Mouse (Mus musculus) ES-E14 (cell line): ENCODE measurements at regions not wholly inside any gene's neighbourhood (a gene's known extent, or its start where the extent isn't known, plus 50 kb on each side); places are given as distances from the start of the nearest gene placed in this dataset.

Experiments used
- DNase-seq: peaks from one replicate; pipeline ENCODE4 v3.0.0-alpha.2; 2013; ENCODE audit warnings: low read depth, low spot score
- H3K27ac ChIP-seq: 2 replicates; pipeline ENCODE4 v1.5.1; 2012; ENCODE audit warnings: low read depth, mild to moderate bottlenecking, low read length, moderate library complexity, mixed read lengths; ENCODE audit not compliant: poor library complexity, insufficient read depth, severe bottlenecking
- H3K36me3 ChIP-seq: 2 replicates; pipeline ENCODE4 v1.6.1; 2012; ENCODE audit warnings: mild to moderate bottlenecking, low read length, moderate library complexity, mixed read lengths; ENCODE audit not compliant: control insufficient read depth, poor library complexity, insufficient read depth, severe bottlenecking
- H3K4me1 ChIP-seq, 2 experiments: fragments of 150-350 bp in 1 of 2; sonication (generic) in 1 of 2; 2 replicates each; pipeline ENCODE4 v1.6.1; 2012; ENCODE audit warnings: low read length in 2 of 2, mild to moderate bottlenecking in 1 of 2, mixed read lengths in 1 of 2; ENCODE audit not compliant: control insufficient read depth in 2 of 2, insufficient read depth in 2 of 2, poor library complexity in 1 of 2
- H3K4me3 ChIP-seq, 2 experiments: fragments of 150-350 bp in 1 of 2; sonication (generic) in 1 of 2; 2 replicates each; pipeline ENCODE4 v1.5.1; 2012; ENCODE audit warnings: low read length in 2 of 2, low read depth in 1 of 2, mild to moderate bottlenecking in 1 of 2, mixed read lengths in 1 of 2; ENCODE audit not compliant: insufficient read depth in 1 of 2, poor library complexity in 1 of 2, severe bottlenecking in 1 of 2
- H3K9ac ChIP-seq: 2 replicates; pipeline ENCODE4 v1.6.1; 2012; ENCODE audit warnings: low read depth, mild to moderate bottlenecking, low read length, mixed read lengths; ENCODE audit not compliant: poor library complexity, insufficient read depth, severe bottlenecking
- H3K9me3 ChIP-seq: fragments of 150-350 bp; sonication (generic); 2 replicates; pipeline ENCODE4 v1.6.1; 2012; ENCODE audit warnings: low read depth, mild to moderate bottlenecking, low read length; ENCODE audit not compliant: control insufficient read depth, insufficient read depth
- CHD2 ChIP-seq: IDR thresholded peaks from 2 replicates; pipeline ENCODE4 v1.6.1; 2014; ENCODE audit warnings: mild to moderate bottlenecking, low read depth, low read length, inconsistent platforms
- HCFC1 ChIP-seq: IDR thresholded peaks from 2 replicates; pipeline ENCODE4 v1.6.1; 2012; ENCODE audit warnings: low read length, inconsistent platforms, borderline replicate concordance; ENCODE audit not compliant: insufficient read depth
- MAFK ChIP-seq: IDR thresholded peaks from 2 replicates; pipeline ENCODE4 v1.6.1; 2014; ENCODE audit warnings: mild to moderate bottlenecking, low read depth, low read length, inconsistent platforms; ENCODE audit not compliant: insufficient read depth
- ZC3H11A ChIP-seq: IDR thresholded peaks from 2 replicates; pipeline ENCODE4 v1.6.1; 2012; ENCODE audit warnings: low read depth, mild to moderate bottlenecking, inconsistent platforms, low read length, borderline replicate concordance
- ZNF384 ChIP-seq: IDR thresholded peaks from 2 replicates; pipeline ENCODE4 v1.6.1; 2012; ENCODE audit warnings: low read depth, low read length, inconsistent platforms
- in situ Hi-C, 2 experiments: fragments of 600-800 bp; cut with MboI; formaldehyde crosslinking; loops; one replicate each; pipeline ENCODE4 v1.15.1; 2025; ENCODE audit warnings: low sequenced_read_pairs in 2 of 2, inconsistent platforms in 1 of 2; ENCODE audit not compliant: unreplicated experiment in 2 of 2

- Histone ChIP-seq H3K4me3 (no peak overlapping the region), H3K27ac (no peak overlapping the region), H3K4me1 (no peaks in the 10 kb centered on the region), H3K9me3 (no peaks in the 10 kb centered on the region), H3K9ac (no peak overlapping the region), H3K36me3 (no peaks in the 10 kb centered on the region)
- TF ChIP-seq CHD2 (no peak), ZC3H11A (no peak), MAFK (no peak), HCFC1 (no peak), ZNF384 (no peak)
- DNase-seq = no peak
- in situ Hi-C loops = no loop called here
These were observed 786.4 kb upstream of the Nr2f1 start for GRCm38 (mm10) chr13:78985921-78986320.

DNA sequence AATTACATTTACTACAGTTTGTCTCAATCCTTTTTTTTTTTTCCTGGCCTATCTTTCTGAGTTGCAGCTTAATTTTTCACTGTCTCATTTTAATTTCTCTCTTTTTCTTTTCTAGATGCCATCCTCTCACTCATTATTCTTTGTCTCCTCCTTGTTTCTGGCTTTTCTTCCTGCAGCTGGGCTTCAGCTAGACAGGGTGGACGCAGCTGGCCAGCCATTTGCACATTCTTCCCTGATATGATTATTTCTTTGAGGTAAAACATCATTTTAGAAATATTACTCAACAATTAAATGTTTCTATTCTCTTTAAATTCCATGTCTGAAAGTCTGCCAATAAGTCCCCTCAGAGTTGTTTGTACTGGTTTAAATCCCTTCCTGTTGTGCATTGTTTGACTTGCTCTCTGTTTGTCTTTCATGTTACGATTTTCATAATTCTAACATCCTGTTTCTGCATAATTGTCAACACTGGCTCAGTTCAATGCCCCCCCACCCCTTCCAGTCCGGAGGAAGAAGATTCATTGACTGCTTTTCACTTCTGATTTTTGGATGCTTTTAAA lies 777.7 kb upstream of the Nr2f1 start:
- no peaks in the 10 kb centered on the region for H3K36me3 ChIP-seq
- in situ Hi-C loops = no loop called here
- H3K4me1 ChIP-seq = no peaks in the 10 kb centered on the region
- no peak overlapping the region for H3K27ac ChIP-seq
- H3K4me3 ChIP-seq = no peak overlapping the region
- no peaks in the 10 kb centered on the region for H3K9me3 ChIP-seq
- TF ChIP-seq CHD2 (no peak), ZNF384 (no peak), HCFC1 (no peak), MAFK (no peak), ZC3H11A (no peak)
- DNase-seq = no peak
- H3K9ac ChIP-seq = no peak overlapping the region

GRCm38 (mm10) chr13:78938351-78938741 lies 738.8 kb upstream of the Nr2f1 start:
- no peak overlapping the region for H3K4me3 ChIP-seq
- no peak overlapping the region for H3K27ac ChIP-seq
- TF ChIP-seq HCFC1 = no peak
- no peak for DNase-seq
- no peak overlapping the region for H3K9ac ChIP-seq
- no peaks in the 10 kb centered on the region for H3K36me3 ChIP-seq
- H3K9me3 ChIP-seq = no peaks in the 10 kb centered on the region
- in situ Hi-C loops = no loop called here
- no peaks in the 10 kb centered on the region for H3K4me1 ChIP-seq

GRCm38 (mm10) chr13:78937389-78938350 lies 738.1 kb upstream of the Nr2f1 start:
- no peak for TF ChIP-seq CHD2
- no peak for TF ChIP-seq HCFC1
- TF ChIP-seq ZC3H11A = no peak
- TF ChIP-seq MAFK = no peak
- no peak overlapping the region for H3K9ac ChIP-seq
- H3K27ac ChIP-seq = no peak overlapping the region
- no peak for DNase-seq
- H3K36me3 ChIP-seq = no peaks in the 10 kb centered on the region
- in situ Hi-C loops = no loop called here
- no peaks in the 10 kb centered on the region for H3K9me3 ChIP-seq
- H3K4me3 ChIP-seq = no peak overlapping the region
- H3K4me1 ChIP-seq = no peaks in the 10 kb centered on the region
